Mouse (Mus musculus): ENCODE measurements around the gene Rab33a.

The Rab33a gene

GRCm38 (mm10) chrX:48518808-48519548 lies at the start of gene Rab33a:
TSS of gene Rab33a (plus strand) at chrX:48519285.
- peak; percentile 73 for DNase-seq

GRCm38 (mm10) chrX:48481095-48481494 lies 38.0 kb upstream of the Rab33a start:
- DNase-seq: no peak

GRCm38 (mm10) chrX:48481687-48482086 lies 37.4 kb upstream of the Rab33a start:
- no peak for DNase-seq

GRCm38 (mm10) chrX:48493763-48494162 lies 25.3 kb upstream of the Rab33a start:
- DNase-seq: no peak

- DNase-seq: peak; percentile 96
These were observed 5.8 kb upstream of the Rab33a start, which contains the start of gene Aifm1 for GRCm38 (mm10) chrX:48513166-48513807. TSS of gene Aifm1 (minus strand) at chrX:48513563.

- no peak for DNase-seq
These were observed 5.3 kb upstream of the Rab33a start for GRCm38 (mm10) chrX:48513824-48514223.

GRCm38 (mm10) chrX:48518211-48518807 lies 776 bp upstream of the Rab33a start:
- DNase-seq: peak; percentile 68

GRCm38 (mm10) chrX:48519549-48520085 lies 532 bp downstream of the Rab33a start:
- peak; percentile 36 for DNase-seq

- no peak for DNase-seq
These were observed 2.6 kb downstream of the Rab33a start for GRCm38 (mm10) chrX:48521651-48522050.

- DNase-seq: no peak
These were observed 4.4 kb downstream of the Rab33a start for GRCm38 (mm10) chrX:48523512-48523911.

- DNase-seq: no peak
These were observed 6.2 kb downstream of the Rab33a start for GRCm38 (mm10) chrX:48525332-48525731.

- DNase-seq: peak; percentile 52
These were observed 6.8 kb downstream of the Rab33a start for GRCm38 (mm10) chrX:48525866-48526265.

- no peak for DNase-seq
These were observed 7.3 kb downstream of the Rab33a start for GRCm38 (mm10) chrX:48526435-48526834.

GRCm38 (mm10) chrX:48532175-48532574 lies 13.1 kb downstream of the Rab33a start:
- DNase-seq: peak; percentile 61
